Mouse (Mus musculus) adrenal gland, postnatal 25 days (tissue): ENCODE measurements around the gene Unc50. TPM values are rescaled to one million over a fixed set of nuclear protein-coding genes. Genes with fewer than 3 reads are reported as not detected.

ENCODE experiments used
- total RNA-seq: library from RNA; stranded (reverse); gene quantifications from 2 replicates; pipeline ENCODE4 v1.2.3, GENCODE M21; 2021

Unc50 gene
- total RNA-seq, 1 experiment from 2014 or later, result 72.8 TPM

Other genes with a start within 250 kb of the Unc50 start
- 1.7 and 2.9 TPM in 2 replicates for gene Cnga3, start 215.7 kb upstream of the Unc50 start, total RNA-seq
- 25.3 and 25.4 TPM in 2 replicates for gene Inpp4a, start 130.3 kb upstream of the Unc50 start, total RNA-seq
- gene Coa5, start within 50 bp of the Unc50 start, total RNA-seq, result 96.7 and 98.8 TPM in 2 replicates
- gene Mgat4a, start 110.9 kb downstream of the Unc50 start, total RNA-seq, result 6.2 and 7.0 TPM in 2 replicates